Mouse (Mus musculus) heart, embryonic 12.5 days (tissue): ENCODE results near the gene Gtf3c6. TPM values are rescaled to one million over a fixed set of nuclear protein-coding genes. Genes with fewer than 3 reads are reported as not detected.
A peak's percentile ranks its signal among the peaks of the same experiment; 100 is the strongest.

Source experiments
- ATAC-seq: fragments of 200-750 bp; cut with Nextera tagmentation; 2 replicates; pipeline ENCODE4 v1.8.0; 2017; ENCODE audit warnings: moderate TSS enrichment, moderate library complexity; ENCODE audit not compliant: insufficient number of reproducible peaks, low FRiP score
- H3K27ac ChIP-seq: fragments of 300-500 bp; sonication (generic); 2 replicates; pipeline ENCODE4 v1.5.1; 2016; ENCODE audit warnings: mild to moderate bottlenecking, moderate library complexity; ENCODE audit not compliant: poor library complexity, severe bottlenecking
- H3K27me3 ChIP-seq: fragments of 300-500 bp; sonication (generic); replicated peaks from 2 replicates; pipeline ENCODE4 v1.6.1; 2016; ENCODE audit warnings: mild to moderate bottlenecking, moderate library complexity
- H3K36me3 ChIP-seq: fragments of 300-500 bp; sonication (generic); 2 replicates; pipeline ENCODE4 v1.6.1; 2016; ENCODE audit warnings: mild to moderate bottlenecking, moderate library complexity
- H3K4me1 ChIP-seq: fragments of 300-500 bp; sonication (generic); replicated peaks from 2 replicates; pipeline ENCODE4 v1.6.1; 2016; ENCODE audit warnings: mild to moderate bottlenecking
- H3K4me2 ChIP-seq: fragments of 300-500 bp; sonication (generic); 2 replicates; pipeline ENCODE4 v1.6.1; 2016; ENCODE audit warnings: mild to moderate bottlenecking, moderate library complexity
- H3K4me3 ChIP-seq: fragments of 300-500 bp; sonication (generic); 2 replicates; pipeline ENCODE4 v1.5.1; 2016; ENCODE audit warnings: mild to moderate bottlenecking
- H3K9ac ChIP-seq: fragments of 300-500 bp; sonication (generic); 2 replicates; pipeline ENCODE4 v1.6.1; 2016; ENCODE audit warnings: mild to moderate bottlenecking, moderate library complexity
- H3K9me3 ChIP-seq: fragments of 300-500 bp; sonication (generic); replicated peaks from 2 replicates; pipeline ENCODE4 v1.6.1; 2016; ENCODE audit warnings: mild to moderate bottlenecking, moderate library complexity
- WGBS: fragments of 180-500 bp; shearing (Covaris S2); methylation state at CpG from one replicate; pipeline ENCODE4 v1.1.7; 2016; 5-methylcytosine and 5-hydroxymethylcytosine counted together
- polyA plus RNA-seq: library from polyadenylated mRNA; unstranded; fragments of >200 nt; fragmentation: Nextera tagmentation; extraction: Ambion mirVana; gene quantifications from 2 replicates; pipeline ENCODE4 v1.2.1, GENCODE M21; 2016

The Gtf3c6 gene
- polyA plus RNA-seq, 1 experiment from 2014 or later: 90.6 TPM

GRCm38 (mm10) chr10:40258976-40259375, 1.1 kb upstream of the Gtf3c6 start:
- ATAC-seq: no peak
- WGBS: 5% methylated on average over 5 of the region's 5 CpGs
- Histone ChIP-seq H3K27me3 (no peaks in the 10 kb centered on the region), H3K4me1 (peaks cover 10% of the 10 kb centered on the region; the same call in 1 of the 2 replicates), H3K4me3 (no peak overlapping the region), H3K4me2 (peak overlapping the region; percentile 87; the same call in 1 of the 2 replicates), H3K9me3 (no peaks in the 10 kb centered on the region), H3K36me3 (peaks cover 15% of the 10 kb centered on the region), H3K9ac (0 out of 2 replicates have a peak overlapping the region, but pooled peaks have one; percentile 58), H3K27ac (peak overlapping the region; percentile 96)

GRCm38 (mm10) chr10:40258401-40258966, 576 bp upstream of the Gtf3c6 start:
- peaks cover 18% of the 10 kb centered on the region for H3K36me3 ChIP-seq
- peak overlapping the region; percentile 96 for H3K27ac ChIP-seq
- peaks cover 10% of the 10 kb centered on the region; the same call in 1 of the 2 replicates for H3K4me1 ChIP-seq
- peak overlapping the region; percentile 71 for H3K4me3 ChIP-seq
- no peaks in the 10 kb centered on the region for H3K27me3 ChIP-seq
- peak overlapping the region; percentile 87 for H3K4me2 ChIP-seq
- H3K9me3 ChIP-seq: no peaks in the 10 kb centered on the region
- peak; percentile 77 for ATAC-seq
- WGBS: under 1% methylated on average over 12 of the region's 12 CpGs
- peak overlapping the region; percentile 58; the same call in 1 of the 2 replicates for H3K9ac ChIP-seq

- Histone ChIP-seq H3K27me3 (no peaks in the 10 kb centered on the region), H3K4me2 (peak overlapping the region; percentile 87), H3K36me3 (peaks cover 36% of the 10 kb centered on the region), H3K4me3 (peak overlapping the region; percentile 71), H3K27ac (peak overlapping the region; percentile 96; the same call in 1 of the 2 replicates), H3K9me3 (no peaks in the 10 kb centered on the region), H3K9ac (peak overlapping the region; percentile 78), H3K4me1 (peaks cover 10% of the 10 kb centered on the region; the same call in 1 of the 2 replicates)
- ATAC-seq: peak; percentile 75
- 3% methylated on average over 5 of the region's 5 CpGs for WGBS
Observed at GRCm38 (mm10) chr10:40256716-40257115, 1.2 kb downstream of the Gtf3c6 start.

GRCm38 (mm10) chr10:40250969-40251368, 6.9 kb downstream of the Gtf3c6 start:
- Histone ChIP-seq H3K4me2 (no peak overlapping the region), H3K27ac (no peak overlapping the region), H3K9me3 (no peaks in the 10 kb centered on the region), H3K4me3 (no peak overlapping the region), H3K36me3 (peaks cover 74% of the 10 kb centered on the region), H3K9ac (no peak overlapping the region), H3K27me3 (no peaks in the 10 kb centered on the region), H3K4me1 (no peaks in the 10 kb centered on the region; the same call in 1 of the 2 replicates)
- WGBS: 71% methylated on average over 6 of the region's 6 CpGs
- no peak for ATAC-seq

- Histone ChIP-seq H3K27ac (no peak overlapping the region), H3K9me3 (no peaks in the 10 kb centered on the region), H3K4me3 (no peak overlapping the region), H3K4me2 (no peak overlapping the region), H3K9ac (no peak overlapping the region), H3K4me1 (no peaks in the 10 kb centered on the region; the same call in 1 of the 2 replicates), H3K27me3 (no peaks in the 10 kb centered on the region), H3K36me3 (peaks cover 64% of the 10 kb centered on the region)
- ATAC-seq: no peak
- WGBS: 87% methylated on average over 9 of the region's 9 CpGs
Observed at GRCm38 (mm10) chr10:40249625-40250024, 8.3 kb downstream of the Gtf3c6 start.

GRCm38 (mm10) chr10:40247166-40247716, 10.7 kb downstream of the Gtf3c6 start:
- peak overlapping the region; percentile 71 for H3K4me2 ChIP-seq
- WGBS: 34% methylated on average over 11 of the region's 11 CpGs
- H3K4me3 ChIP-seq: peak overlapping the region; percentile 63
- no peaks in the 10 kb centered on the region for H3K27me3 ChIP-seq
- peak overlapping the region; percentile 68; the same call in 1 of the 2 replicates for H3K9ac ChIP-seq
- ATAC-seq: peak; percentile 20; the same call in 1 of the 2 replicates
- H3K9me3 ChIP-seq: no peaks in the 10 kb centered on the region
- 0 out of 2 replicates have a peak overlapping the region, but pooled peaks have one; percentile 15 for H3K27ac ChIP-seq
- H3K4me1 ChIP-seq: no peaks in the 10 kb centered on the region; the same call in 1 of the 2 replicates
- H3K36me3 ChIP-seq: peaks cover 61% of the 10 kb centered on the region

- Histone ChIP-seq H3K27ac (peak within 1 kb of the TSS; percentile 34; the same call in 1 of the 2 replicates), H3K4me3 (peak within 1 kb of the TSS; percentile 63), H3K9ac (peak within 1 kb of the TSS; percentile 68), H3K4me2 (peak within 1 kb of the TSS; percentile 71), H3K27me3 (no peaks in the 10 kb centered on the region), H3K4me1 (no peaks in the 10 kb centered on the region; the same call in 1 of the 2 replicates), H3K9me3 (no peaks in the 10 kb centered on the region), H3K36me3 (peaks cover 61% of the 10 kb centered on the region)
- under 1% methylated on average over 54 of the region's 54 CpGs for WGBS
- peak; percentile 88 for ATAC-seq
Observed at GRCm38 (mm10) chr10:40246374-40247165, 11.3 kb downstream of the Gtf3c6 start, which contains the start of gene Rpf2. Gene Rpf2 (minus strand): TSS chr10:40247036.

- Histone ChIP-seq H3K27ac (no peak overlapping the region), H3K4me3 (no peak overlapping the region), H3K9me3 (no peaks in the 10 kb centered on the region), H3K36me3 (peaks cover 79% of the 10 kb centered on the region), H3K9ac (no peak overlapping the region), H3K4me1 (no peaks in the 10 kb centered on the region), H3K27me3 (no peaks in the 10 kb centered on the region), H3K4me2 (no peak overlapping the region)
- no peak for ATAC-seq
- WGBS: 89% methylated on average over 5 of the region's 5 CpGs
Observed at GRCm38 (mm10) chr10:40237826-40238225, 20.1 kb downstream of the Gtf3c6 start.

- WGBS: 91% methylated on average over 3 of the region's 3 CpGs
- Histone ChIP-seq H3K27ac (no peak overlapping the region), H3K4me2 (no peak overlapping the region), H3K36me3 (peaks cover 77% of the 10 kb centered on the region), H3K9me3 (no peaks in the 10 kb centered on the region), H3K27me3 (no peaks in the 10 kb centered on the region), H3K4me1 (no peaks in the 10 kb centered on the region), H3K9ac (no peak overlapping the region), H3K4me3 (no peak overlapping the region)
- ATAC-seq: no peak
Observed at GRCm38 (mm10) chr10:40233241-40233640, 24.7 kb downstream of the Gtf3c6 start.

GRCm38 (mm10) chr10:40232442-40232841, 25.5 kb downstream of the Gtf3c6 start:
- Histone ChIP-seq H3K4me1 (no peaks in the 10 kb centered on the region), H3K4me2 (no peak overlapping the region), H3K9ac (no peak overlapping the region), H3K4me3 (no peak overlapping the region), H3K9me3 (no peaks in the 10 kb centered on the region), H3K27ac (no peak overlapping the region), H3K36me3 (peaks cover 75% of the 10 kb centered on the region), H3K27me3 (no peaks in the 10 kb centered on the region)
- no peak for ATAC-seq
- 51% methylated on average over 7 of the region's 7 CpGs for WGBS

GRCm38 (mm10) chr10:40229725-40230124, 28.2 kb downstream of the Gtf3c6 start:
- Histone ChIP-seq H3K36me3 (peaks cover 73% of the 10 kb centered on the region), H3K4me3 (no peak overlapping the region), H3K9ac (no peak overlapping the region), H3K27ac (no peak overlapping the region), H3K4me1 (no peaks in the 10 kb centered on the region), H3K9me3 (no peaks in the 10 kb centered on the region), H3K27me3 (no peaks in the 10 kb centered on the region), H3K4me2 (no peak overlapping the region)
- WGBS: 90% methylated on average over 1 of the region's 1 CpGs
- ATAC-seq: no peak
